Mouse (Mus musculus) right cerebral cortex, postnatal 10 days (tissue): ENCODE measurements around the gene Pygm.

Experiments
- DNase-seq, 2 experiments: peaks; one replicate each; pipeline ENCODE4 v3.0.0; 2021; ENCODE audit warnings: low spot score in 2 of 2

Gene Pygm

DNA sequence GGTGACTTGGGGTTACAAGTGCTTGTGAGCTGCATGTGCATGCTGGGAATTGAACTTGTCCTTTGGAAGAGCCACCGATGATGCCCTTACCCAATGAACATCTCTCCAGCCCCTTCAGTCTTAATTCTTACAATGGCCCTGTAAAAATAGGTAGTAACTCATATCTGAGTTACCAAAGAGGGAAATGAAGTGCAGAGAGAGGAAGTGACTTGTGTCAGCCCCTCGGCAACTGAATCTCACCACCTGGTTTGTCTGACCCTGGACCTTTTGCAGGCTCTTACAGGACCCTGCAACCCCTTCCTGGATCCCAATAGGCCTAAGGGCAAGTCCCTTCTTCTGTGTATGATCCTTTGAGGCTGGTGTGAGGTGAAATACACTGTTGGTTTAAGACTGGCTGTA is 32.1 kb upstream of the Pygm start:
- DNase-seq: no peak

DNA sequence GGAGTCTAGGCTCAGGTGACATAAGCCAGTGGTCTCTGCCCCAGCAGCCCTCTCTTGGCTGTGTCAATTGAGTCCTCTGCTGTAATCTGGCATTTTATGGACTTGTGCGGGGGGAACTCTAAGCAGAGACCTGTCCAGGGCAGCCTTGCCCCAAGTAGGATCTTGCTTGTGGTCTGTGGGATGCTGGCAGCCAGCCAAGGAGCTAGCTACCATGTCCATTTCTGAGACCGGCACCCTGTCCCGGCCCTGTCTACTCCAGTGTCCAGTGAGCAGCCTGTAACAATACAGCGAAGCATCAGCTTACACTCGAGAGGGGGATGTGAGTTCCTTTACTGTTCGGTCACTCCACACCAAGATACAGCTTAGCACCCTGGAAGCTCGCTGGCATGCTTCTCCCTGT is 30.2 kb upstream of the Pygm start:
- DNase-seq: no peak

DNA sequence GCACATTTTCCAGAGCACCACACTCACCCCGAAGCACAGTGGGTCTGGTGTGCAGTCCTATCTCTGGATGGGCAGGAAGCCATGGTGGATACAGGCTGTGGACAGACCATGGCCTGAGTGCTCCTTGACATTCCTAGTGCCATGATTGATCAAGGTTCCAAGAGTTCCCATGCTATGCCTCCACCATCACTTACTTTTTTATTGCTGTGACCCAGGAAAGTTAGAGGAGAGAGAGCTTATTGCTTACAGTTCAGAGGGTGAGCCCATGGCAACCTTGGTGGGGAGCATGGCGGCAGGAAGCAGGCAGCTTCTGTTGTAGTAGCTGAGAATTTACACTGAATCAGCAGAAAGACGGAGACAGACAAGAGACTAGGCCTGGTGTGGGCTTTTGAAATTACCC is 22.9 kb upstream of the Pygm start:
- no peak for DNase-seq

DNA sequence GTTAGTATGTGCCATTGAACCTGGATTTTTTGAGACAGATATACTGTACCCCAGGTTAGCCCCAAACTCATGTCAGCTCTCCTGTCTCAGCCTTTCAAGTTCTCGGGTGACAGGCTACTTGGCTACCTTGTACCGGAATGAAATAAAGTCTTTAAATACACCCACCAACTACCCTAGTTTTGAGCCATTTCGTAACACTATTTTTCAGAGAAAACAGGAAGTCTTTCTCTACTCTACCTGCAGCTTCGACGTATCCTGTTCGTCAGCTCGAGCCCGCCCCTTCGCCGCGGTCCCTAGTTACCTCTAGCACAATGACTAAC is 21.1 kb upstream of the Pygm start:
- DNase-seq: no peak

DNA sequence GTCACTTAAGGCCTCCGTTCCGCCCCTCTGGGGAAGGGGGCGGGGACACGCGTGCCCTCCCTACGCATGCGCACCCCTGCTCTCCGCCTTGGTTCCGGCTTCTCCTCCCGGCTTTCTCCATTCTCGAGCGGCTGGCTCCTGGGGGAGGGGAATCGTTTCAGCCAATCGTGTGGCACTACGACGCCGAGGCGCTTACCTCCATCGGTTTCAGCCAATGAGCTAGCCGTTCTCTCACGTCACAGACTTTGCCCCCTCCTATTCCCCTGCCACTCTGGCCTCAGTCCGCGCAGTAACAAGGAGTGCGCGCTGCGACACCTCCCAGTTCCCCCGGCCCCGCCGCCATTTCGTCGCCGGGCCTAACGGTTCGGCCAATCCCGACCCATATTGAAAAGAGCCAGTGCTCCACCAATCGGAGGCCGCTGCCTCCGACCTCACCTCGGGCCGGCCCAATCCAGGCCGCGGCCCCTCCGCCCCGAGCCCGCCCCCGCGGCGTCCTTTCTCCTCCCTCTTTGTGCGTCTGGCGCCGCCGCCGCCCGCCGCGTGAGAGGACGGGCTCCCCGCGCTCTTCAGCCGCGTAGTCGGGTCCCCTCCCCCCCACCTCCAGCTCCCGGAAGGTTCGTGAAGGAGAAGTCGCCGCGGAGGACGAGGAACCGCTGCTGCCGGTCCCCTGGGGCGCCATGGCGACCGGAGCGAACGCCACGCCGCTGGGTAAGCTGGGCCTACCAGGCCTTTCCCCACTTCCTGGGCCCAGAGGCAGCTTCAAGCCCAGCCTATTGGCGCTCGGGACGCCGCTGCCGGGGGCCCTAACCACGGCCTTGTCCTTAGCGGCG is 20.6 kb upstream of the Pygm start, which contains the start of gene Sf1:
Gene Sf1 (plus strand): TSS at position 280 of the 830 bp plus-strand sequence.
- DNase-seq: peak; percentile 100

DNA sequence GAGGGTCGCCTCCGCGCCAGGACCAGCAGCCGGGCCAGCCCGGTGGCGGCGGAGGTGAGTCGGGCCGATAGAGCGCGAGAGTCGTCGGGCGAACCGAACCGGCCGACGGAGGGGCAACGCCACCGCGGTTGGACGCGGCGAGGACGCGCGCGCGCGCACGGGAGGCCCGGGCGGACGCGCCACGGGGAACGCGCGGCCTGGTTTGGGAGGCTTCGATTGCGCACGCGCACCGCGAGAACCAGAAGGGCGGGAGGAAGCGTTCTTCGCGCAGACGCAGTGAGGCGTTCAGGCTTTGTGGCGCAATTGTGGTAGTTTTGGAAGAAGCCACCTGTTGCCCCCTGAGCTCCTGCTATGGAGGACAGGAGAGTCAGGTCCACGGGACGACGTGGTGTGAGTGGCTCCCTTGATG is 19.9 kb upstream of the Pygm start:
- peak; percentile 94 to 95 for DNase-seq

DNA sequence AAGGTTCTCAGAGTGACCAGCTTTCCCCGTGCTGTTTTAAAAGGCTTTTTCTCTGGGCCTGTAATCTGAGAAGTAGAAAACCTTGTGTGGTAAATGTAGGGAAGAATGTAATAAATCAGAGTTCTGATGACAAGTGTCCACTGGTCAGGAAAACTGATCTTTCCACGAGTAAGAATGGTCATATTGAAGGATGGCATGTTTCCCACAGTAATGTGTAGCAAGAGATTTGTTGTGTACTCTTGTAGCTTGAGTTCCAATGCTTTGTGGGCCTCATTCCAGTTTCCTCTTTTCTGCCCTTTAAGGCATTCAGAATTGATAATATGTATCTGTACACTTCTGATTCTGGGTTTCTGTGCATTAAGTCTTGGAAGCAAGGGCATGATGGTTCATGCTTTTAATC is 19.4 kb upstream of the Pygm start:
- no peak for DNase-seq

DNA sequence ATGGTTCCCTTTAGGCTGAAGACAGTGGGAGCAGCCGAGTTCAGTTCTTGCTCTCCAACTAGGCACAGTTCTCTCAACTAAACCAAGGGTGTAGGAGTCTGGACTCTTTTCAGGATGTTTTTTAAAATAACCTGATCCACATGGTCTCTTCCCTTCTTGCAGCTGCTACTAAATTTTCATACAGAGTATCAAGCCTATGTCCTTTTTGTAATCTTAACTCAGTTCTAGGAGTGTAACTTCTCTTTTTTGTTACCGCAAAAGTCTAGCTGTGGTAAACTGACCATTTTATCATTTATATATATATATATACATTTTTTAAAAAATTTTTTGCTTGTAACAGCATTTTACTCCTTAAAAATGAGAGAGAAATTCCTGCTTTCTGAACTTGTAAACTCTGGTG is 14.0 kb upstream of the Pygm start:
- DNase-seq: no peak

DNA sequence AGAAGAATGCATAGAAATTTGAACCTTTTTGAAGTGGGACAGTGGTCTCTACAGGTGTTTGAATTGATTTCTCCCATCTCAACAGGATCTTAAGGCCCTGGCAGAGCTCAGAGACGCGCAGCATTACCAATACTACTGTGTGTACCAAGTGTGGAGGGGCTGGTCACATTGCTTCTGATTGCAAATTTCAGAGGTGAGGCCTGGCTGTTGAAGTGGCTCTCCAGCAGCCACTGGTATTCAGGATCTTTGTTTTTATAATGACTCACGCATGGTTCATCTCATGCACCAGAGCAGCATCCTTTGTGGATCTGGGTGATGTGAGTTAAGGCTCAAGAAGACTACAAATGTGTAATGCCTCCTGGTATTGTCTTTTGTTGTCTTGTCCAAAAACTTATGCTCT is 11.8 kb upstream of the Pygm start:
- DNase-seq: no peak

DNA sequence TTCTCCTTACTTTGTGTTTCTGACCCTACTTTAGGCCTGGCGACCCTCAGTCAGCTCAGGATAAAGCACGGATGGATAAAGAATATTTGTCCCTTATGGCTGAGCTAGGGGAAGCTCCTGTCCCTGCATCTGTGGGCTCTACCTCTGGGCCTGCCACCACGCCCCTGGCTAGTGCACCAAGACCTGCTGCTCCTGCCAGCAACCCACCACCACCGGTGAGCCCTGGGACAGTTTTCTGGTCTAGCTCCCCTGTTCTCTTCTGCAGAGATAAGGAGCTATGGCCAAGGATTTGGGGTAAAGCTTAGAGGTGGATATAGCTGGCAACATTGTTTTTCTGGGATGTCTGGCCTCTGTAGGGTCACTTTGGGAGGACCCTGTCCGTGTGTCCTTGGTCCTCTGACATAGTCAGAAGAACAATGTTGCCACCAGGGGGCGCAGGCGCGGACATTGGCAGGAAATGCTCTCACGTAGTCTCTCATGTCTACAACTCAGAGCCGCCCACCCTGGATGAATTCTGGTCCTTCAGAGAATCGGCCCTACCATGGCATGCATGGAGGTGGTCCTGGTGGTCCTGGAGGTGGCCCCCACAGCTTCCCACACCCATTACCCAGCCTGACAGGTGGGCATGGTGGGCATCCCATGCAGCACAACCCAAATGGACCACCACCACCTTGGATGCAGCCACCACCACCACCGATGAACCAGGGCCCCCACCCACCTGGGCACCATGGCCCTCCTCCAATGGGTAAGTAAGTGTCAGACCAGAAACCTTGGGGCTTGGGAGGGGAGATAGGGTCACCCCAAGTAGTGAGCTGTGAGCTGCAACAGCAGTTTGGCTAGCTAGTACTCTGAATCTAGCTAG is 10.4 kb upstream of the Pygm start:
- DNase-seq: peak; percentile 84 to 90

DNA sequence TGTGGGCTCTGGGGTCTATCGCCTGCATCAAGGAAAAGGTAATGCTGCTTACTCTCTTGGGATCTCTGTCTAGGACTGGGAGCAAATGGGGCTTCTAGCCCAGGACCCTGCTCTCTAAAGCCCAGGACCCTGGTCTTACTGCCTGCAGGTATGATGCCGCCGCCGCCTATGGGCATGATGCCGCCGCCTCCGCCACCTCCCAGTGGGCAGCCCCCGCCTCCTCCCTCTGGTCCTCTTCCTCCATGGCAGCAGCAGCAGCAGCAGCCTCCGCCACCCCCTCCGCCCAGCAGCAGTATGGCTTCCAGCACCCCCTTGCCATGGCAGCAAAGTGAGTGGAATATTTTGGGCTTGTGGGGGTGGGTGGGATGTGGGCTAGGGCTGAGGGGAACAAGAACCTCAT is 9.6 kb upstream of the Pygm start:
- no peak for DNase-seq

DNA sequence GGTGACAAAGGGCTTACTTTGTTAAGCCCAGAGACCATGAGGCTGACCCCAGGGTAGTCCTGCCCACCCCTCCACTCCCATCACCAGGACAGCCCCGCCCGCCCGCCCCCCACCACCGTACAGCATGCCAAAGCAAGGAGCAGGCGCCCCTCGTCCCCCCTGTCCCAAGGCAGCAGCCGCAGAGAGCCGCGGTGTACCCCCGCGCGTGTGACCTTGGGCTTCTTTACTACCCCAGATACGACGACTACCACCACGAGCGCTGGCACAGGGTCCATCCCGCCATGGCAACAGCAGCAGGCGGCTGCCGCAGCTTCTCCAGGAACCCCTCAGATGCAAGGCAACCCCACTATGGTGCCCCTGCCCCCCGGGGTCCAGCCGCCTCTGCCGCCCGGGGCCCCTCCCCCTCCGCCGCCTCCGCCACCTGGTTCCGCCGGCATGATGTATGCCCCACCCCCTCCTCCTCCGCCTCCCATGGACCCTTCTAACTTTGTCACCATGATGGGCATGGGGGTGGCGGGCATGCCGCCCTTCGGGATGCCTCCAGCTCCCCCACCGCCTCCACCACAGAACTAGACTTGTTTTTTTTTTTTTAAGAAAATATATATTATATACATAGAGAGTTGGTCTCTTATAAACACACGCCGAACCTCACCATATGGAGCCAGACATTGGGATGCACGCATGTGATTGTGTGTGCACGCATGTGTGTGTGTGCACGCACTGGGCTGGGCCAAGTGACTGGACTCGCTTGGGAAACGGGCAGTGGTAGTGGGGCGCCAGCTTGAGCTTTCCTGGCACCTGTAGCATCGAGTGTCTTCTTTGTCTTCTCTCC is 8.6 kb upstream of the Pygm start:
- no peak for DNase-seq

DNA sequence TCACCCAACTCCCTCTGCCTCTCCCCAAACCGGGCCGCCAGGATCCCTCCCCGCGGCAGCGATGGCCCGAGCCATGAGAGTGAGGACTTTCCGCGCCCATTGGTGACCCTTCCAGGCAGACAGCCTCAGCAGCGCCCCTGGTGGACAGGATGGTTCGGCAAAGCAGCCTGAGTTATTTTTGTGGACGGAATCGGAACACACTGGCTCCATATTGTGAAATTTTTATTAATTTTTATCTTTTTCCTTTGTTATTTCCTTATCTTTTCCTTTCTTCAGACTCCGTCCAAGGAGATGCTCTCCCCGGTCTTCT is 8.0 kb upstream of the Pygm start:
- peak in 1 of 2 experiments; percentile 63 for DNase-seq

DNA sequence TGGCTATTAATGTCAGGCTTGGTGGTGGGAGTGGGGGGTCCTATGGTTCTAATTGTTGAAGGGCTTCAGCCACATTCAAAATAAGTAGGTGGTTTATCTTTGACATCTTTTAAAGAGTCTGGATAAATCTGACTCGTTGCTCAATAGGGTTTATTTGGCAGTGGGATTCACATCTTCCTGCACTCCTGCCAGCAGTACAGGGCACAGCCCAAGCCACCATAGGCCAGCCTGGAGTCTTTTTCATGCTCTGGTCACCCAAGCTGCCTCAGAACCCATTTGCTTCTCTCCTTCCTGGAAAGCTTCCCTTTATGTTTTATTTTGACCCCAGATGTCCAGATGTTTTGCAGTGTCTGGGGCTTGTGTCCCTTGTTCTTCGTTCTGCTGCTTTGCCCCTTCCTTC is 7.6 kb upstream of the Pygm start:
- no peak for DNase-seq

DNA sequence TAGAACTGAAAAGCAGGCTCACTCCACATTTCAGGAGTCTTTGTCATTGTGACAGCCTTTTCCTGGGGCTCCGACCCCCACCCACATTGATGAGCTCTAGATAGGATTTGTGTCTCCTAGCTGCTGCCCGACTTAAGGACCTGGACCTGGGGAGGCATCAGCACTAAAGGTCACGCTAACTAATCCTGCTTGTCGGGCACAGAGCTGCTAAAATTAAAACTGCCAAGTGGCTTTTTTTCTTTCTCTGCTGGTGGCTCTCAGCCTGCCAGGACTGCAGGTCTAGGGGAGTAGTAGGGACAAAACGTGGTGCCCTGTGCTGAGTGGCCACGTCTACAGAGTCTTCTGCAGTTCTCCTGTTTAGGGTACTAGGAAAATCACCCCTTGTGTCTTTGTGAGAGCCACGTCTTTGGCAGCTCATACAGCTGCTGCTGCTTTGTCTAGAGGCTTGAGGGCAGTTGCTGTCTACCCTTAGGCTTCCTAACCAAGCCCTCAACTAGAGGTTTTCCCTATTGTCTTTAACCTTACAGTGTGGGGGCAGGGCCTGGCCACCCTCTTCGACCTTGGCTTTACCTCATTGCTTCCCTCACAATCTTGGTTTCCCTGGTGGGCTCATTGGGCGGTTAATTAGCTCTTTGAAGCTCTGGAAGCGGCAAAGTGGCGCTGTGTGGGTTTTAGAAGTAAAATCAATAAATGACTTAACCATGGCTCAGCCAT is 6.7 kb upstream of the Pygm start:
- no peak for DNase-seq

DNA sequence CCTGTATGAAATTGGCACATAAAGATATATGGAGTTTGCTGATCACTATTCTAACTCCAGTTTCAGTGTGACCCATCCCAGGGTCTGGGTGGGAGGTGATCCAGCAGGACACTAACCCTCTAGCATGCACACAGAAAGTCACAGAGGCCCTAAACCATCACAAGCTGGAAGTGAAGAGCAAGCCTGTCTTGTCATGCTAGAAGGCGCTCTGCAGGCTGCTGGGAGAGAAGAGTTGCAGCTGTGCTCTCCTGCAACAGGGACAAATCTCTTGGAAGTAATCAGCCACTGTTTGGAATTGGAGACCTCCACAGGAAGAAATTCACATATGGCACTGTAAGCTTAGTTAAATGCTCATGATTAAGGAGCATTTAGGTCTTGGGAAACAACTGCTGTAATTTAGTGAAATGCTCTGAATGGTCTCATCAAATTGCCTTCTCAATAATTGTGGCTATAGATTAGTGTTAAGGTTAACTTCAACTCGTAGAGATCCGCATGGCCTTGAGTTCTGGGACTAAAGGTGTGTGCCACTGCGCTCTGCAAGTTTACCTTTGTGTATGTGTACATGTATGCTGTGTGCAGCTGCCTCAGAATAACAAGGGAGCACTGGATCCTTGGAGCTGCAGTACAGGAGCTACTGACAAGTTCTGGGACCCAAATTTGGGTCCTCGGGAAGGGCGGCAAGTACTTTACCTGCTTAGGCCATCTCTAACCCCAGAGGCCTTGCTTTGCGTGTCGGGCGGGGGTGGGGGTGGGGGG is 3.6 kb upstream of the Pygm start:
- DNase-seq: no peak

DNA sequence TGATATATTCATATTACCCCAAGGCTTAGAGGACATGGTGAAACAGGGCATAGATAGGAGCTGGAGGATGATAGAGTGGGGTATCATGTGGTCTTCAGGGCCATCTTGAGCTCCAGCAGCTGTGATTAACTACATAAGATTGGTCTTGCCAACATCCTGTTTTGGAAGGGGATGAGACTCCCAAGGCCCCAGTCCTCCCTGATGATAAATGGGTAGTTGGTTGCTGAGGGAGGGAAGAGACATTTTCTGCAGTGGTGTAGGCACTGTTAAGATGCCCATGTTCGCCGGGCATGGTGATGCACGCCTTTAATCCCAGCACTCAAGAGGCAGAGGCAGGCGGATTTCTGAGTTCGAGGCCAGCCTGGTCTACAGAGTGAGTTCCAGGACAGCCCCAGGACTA is 3.0 kb upstream of the Pygm start:
- DNase-seq: no peak

DNA sequence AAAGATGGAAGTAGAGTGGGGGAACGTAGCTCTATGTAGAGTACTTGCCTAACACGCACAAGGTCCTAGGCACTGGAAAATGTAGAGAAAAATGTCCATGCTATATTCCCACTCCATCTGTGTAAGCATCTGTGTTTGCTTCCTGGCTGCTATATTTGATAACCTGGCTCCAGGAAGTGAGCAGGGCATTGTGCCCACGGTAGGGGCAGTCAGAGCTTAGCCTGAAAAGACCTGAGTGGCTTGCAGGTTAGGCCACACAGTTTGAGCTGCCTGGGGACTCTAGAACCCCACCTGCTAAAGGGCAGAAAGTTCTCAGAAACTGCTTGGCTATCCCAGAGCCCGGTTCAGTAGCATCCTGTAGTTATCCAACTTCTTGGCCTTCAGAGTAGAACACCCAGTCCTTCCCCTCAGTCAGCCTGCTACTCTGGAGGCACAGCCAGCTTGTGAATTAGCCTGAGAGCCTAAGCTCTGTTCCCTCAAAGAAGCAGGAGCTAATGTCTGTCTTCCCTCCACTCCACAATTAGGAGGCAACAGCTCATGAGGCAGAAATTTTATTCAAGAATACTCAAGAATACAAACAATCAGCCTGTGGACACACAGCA is 1.8 kb upstream of the Pygm start:
- no peak for DNase-seq

DNA sequence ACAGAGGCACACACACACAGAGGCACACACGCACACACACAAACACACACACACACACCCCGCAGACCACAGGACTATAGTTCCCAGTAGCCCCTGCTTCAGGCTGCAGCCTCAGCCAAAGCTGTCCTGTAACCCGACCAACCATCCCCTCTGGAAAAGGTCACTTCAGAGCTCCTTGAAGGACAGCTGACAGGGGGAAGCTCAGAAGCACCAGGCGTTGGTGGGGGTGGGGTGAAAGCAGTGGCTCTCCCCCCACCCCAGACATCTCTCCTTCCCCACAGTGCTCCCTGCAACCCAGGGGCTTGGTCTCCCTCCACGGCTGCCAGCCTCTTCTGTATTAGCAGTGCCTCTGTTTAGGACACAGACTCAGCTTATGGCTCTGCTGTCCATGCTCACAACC is 729 bp upstream of the Pygm start:
- no peak for DNase-seq

DNA sequence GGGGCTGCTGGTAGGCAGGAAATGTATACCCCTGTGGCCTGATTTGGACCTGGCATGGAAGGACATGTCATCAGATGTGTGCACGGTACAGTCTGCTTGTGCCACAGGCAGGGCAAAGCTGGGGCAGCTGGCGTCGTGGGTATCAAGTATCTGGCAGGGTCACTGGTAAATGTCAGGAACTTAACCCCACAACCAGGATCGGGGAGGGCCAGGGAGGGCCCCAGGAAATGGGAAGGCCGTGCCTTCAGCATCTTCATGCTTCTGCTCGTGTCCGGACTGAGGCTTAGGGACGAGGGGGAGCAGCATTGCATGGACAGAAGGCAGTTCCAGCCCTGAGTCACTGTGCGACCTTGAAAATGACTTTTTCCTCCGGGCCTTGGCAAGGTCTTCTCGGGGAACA is 755 bp downstream of the Pygm start:
- no peak for DNase-seq

DNA sequence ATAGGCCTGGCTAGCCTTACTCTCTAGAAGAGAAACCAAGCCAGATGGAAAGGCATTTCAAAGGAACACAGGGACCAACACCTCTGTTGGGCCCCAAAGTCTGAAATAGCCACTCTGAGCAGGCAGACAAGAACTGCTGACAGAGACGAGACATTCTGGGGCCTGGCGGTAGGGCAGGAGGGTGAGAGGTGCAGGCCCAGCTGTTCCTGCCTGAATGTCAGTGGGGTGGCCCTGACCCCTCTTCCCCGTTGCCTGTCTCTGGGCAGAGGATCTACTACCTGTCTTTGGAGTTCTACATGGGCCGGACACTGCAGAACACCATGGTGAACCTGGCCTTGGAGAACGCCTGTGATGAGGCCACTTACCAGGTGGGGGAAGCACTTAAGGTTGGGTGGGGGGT is 1.2 kb downstream of the Pygm start:
- DNase-seq: no peak
